Mouse (Mus musculus) hindbrain, embryonic 13.5 days (tissue): ENCODE measurements around the gene Rack1. TPM values are rescaled to one million over a fixed set of nuclear protein-coding genes. Genes with fewer than 3 reads are reported as not detected.
A peak's percentile ranks its signal among the peaks of the same experiment; 100 is the strongest.
"Not testable (repeated sequence)": the region's sequence is repeated elsewhere in the genome, so short reads cannot be mapped to it uniquely, and the experiment has no call there.

Experiments used
- ATAC-seq: fragments of 200-750 bp; cut with Nextera tagmentation; 2 replicates; pipeline ENCODE4 v1.8.0; 2017; ENCODE audit warnings: moderate TSS enrichment; ENCODE audit not compliant: low FRiP score
- H3K27ac ChIP-seq: fragments of 300-500 bp; sonication (generic); 2 replicates; pipeline ENCODE4 v1.5.1; 2015; ENCODE audit warnings: inconsistent platforms, mild to moderate bottlenecking, moderate library complexity
- H3K27me3 ChIP-seq: fragments of 300-500 bp; sonication (generic); 2 replicates; pipeline ENCODE4 v1.6.1; 2015; ENCODE audit warnings: mild to moderate bottlenecking, inconsistent platforms
- H3K36me3 ChIP-seq: fragments of 300-500 bp; sonication (generic); 2 replicates; pipeline ENCODE4 v1.6.1; 2015; ENCODE audit warnings: mild to moderate bottlenecking, inconsistent platforms
- H3K4me1 ChIP-seq: fragments of 300-500 bp; sonication (generic); replicated peaks from 2 replicates; pipeline ENCODE4 v1.6.1; 2015; ENCODE audit warnings: inconsistent platforms
- H3K4me2 ChIP-seq: fragments of 300-500 bp; sonication (generic); 2 replicates; pipeline ENCODE4 v1.6.1; 2015; ENCODE audit warnings: inconsistent platforms, mild to moderate bottlenecking, moderate library complexity
- H3K4me3 ChIP-seq: fragments of 300-500 bp; sonication (generic); 2 replicates; pipeline ENCODE4 v1.5.1; 2015; ENCODE audit warnings: mild to moderate bottlenecking, inconsistent platforms
- H3K9ac ChIP-seq: fragments of 300-500 bp; sonication (generic); 2 replicates; pipeline ENCODE4 v1.6.1; 2015; ENCODE audit warnings: mild to moderate bottlenecking, inconsistent platforms
- H3K9me3 ChIP-seq: fragments of 300-500 bp; sonication (generic); 2 replicates; pipeline ENCODE4 v1.6.1; 2016; ENCODE audit warnings: inconsistent platforms
- WGBS: fragments of 180-500 bp; shearing (Covaris S2); methylation state at CpG from one replicate; pipeline ENCODE4 v1.1.7; 2015; 5-methylcytosine and 5-hydroxymethylcytosine counted together
- polyA plus RNA-seq: library from polyadenylated mRNA; unstranded; fragments of >200 nt; fragmentation: Nextera tagmentation; extraction: Ambion mirVana; gene quantifications from 2 replicates; pipeline ENCODE4 v1.2.1, GENCODE M21; 2015

Rack1 gene
- polyA plus RNA-seq, 1 experiment from 2014 or later = 448 TPM

DNA sequence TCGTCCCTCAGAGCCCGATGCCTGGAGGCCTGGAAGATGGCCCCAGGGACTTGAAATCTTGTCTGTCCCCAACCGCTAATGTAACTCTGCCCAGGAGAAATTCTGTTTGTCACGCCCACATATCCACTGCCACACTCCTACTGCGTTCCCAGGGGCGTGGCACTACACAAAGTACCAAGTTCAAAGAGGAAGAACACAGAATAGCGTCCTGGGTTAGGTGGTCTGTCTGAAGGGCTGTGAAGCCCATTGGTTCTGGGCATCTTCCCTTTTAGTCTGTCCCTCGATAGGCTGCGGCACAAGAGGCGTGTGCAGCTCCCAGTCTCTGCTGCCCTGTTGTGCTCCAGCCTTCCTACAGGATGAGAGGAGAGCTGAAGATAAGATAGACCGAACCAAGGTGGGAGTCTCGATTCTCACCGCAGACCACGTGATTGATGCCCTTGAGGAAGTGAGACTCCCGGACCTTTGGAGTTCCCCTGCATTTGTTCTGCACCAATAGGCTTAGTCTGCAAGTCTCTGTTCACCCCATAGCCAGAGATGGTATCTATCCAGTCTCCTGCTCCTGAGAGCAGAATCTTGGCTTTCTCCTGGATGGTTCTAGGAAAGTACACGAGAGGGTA lies 38.2 kb downstream of the Rack1 start:
- 0 out of 2 replicates have a peak, but pooled peaks have one; percentile 7 for ATAC-seq
- Histone ChIP-seq H3K4me2 (peak overlapping the region; percentile 85), H3K27ac (0 out of 2 replicates have a peak overlapping the region, but pooled peaks have one; percentile 78), H3K27me3 (peaks cover 33% of the 10 kb centered on the region), H3K9me3 (no peaks in the 10 kb centered on the region), H3K4me3 (peak overlapping the region; percentile 86), H3K4me1 (peaks cover 12% of the 10 kb centered on the region; the same call in 1 of the 2 replicates), H3K9ac (peak overlapping the region; percentile 85), H3K36me3 (no peaks in the 10 kb centered on the region)
- 2% methylated on average over 16 of the region's 16 CpGs for WGBS

DNA sequence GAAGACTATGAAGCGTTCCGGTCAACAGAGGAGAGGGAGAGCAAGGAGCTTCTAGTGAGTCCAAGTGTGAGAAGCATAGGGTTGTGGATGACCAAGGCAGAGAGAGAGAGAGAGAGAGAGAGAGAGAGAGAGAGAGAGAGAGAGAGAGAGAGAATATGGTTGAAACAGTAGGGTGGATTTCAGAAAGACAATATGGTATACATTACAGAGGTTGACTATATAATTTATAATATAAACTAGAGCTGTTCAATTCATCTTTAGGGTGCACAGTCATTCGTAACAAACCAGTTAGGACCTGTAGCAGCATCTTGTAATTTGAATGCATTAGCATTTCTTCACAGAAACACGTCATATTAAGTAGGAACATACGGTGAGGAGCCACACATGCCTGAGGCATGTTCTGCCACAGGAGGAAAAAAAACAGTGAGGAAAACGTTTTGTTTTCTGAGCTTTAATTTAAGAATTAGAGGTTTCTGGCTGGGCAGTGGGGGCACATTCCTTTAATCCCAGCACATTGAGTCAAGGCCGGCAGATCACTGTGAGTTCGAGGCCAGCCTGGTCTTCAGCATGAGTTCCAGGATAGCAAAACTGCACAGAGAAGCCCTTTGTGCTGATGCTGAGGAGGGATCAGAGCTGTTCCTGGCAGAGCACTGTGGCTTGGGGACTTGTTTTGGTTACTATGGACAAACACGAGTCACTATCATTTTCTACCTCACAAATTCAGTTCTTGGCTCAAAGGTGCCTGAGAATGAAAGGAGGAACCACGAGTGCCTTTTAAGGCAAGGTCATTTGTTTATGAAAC lies 38.9 kb downstream of the Rack1 start:
- Histone ChIP-seq H3K36me3 (no peaks in the 10 kb centered on the region), H3K4me3 (peak overlapping the region; percentile 86), H3K4me2 (peak overlapping the region; percentile 85), H3K9me3 (no peaks in the 10 kb centered on the region), H3K4me1 (peaks cover 12% of the 10 kb centered on the region; the same call in 1 of the 2 replicates), H3K9ac (peak overlapping the region; percentile 85; the same call in 1 of the 2 replicates), H3K27me3 (peaks cover 33% of the 10 kb centered on the region), H3K27ac (no peak overlapping the region)
- WGBS = 74% methylated on average over 10 of the region's 10 CpGs
- no peak for ATAC-seq

DNA sequence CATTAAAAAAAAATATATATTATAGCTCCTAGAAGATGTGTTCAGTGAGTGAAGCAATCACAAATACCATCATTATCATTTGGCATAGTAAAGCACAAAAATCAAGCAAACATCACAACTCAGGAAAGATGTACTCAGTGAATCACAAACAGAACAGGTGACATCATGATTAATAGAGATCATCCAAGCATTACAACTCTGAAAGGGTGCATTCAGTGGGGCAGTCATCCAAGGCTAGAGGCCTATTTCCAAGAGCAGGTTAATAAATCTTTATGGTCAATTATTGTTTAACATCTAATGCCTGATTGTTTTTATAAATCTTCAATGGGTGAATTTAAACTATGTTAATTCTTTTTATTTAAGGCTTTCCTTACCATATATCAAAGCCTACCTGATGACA lies 40.7 kb downstream of the Rack1 start:
- Histone ChIP-seq H3K4me3 (no peak overlapping the region), H3K4me2 (no peak overlapping the region), H3K9me3 (no peaks in the 10 kb centered on the region), H3K4me1 (peaks cover 12% of the 10 kb centered on the region; the same call in 1 of the 2 replicates), H3K9ac (no peak overlapping the region), H3K27me3 (peaks cover 32% of the 10 kb centered on the region), H3K27ac (no peak overlapping the region), H3K36me3 (no peaks in the 10 kb centered on the region)
- no peak for ATAC-seq

DNA sequence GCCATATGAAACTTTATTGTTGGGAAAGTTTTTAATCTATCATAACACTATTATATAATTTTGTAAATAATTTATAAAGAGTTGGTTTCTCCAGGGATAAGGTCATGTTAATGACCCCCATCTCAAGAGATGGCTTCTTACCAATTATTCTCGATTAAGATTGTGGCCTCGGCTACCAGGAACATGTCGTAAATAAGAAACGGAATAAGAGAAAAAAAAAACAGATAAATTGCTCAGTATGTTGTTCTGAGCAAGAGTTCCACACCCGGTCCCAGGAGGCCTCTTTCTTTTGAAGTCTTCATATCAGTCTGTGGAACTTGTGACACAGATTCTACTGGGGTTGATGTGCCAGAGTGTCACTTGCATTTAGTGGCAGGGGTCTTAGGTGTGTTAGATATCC lies 41.1 kb downstream of the Rack1 start:
- 92% methylated on average over 5 of the region's 5 CpGs for WGBS
- ATAC-seq = no peak
- H3K27ac ChIP-seq = no peak overlapping the region
- H3K9me3 ChIP-seq = no peaks in the 10 kb centered on the region
- no peak overlapping the region for H3K4me2 ChIP-seq
- no peaks in the 10 kb centered on the region for H3K36me3 ChIP-seq
- peaks cover 12% of the 10 kb centered on the region; the same call in 1 of the 2 replicates for H3K4me1 ChIP-seq
- H3K9ac ChIP-seq = no peak overlapping the region
- peaks cover 29% of the 10 kb centered on the region for H3K27me3 ChIP-seq
- no peak overlapping the region for H3K4me3 ChIP-seq

DNA sequence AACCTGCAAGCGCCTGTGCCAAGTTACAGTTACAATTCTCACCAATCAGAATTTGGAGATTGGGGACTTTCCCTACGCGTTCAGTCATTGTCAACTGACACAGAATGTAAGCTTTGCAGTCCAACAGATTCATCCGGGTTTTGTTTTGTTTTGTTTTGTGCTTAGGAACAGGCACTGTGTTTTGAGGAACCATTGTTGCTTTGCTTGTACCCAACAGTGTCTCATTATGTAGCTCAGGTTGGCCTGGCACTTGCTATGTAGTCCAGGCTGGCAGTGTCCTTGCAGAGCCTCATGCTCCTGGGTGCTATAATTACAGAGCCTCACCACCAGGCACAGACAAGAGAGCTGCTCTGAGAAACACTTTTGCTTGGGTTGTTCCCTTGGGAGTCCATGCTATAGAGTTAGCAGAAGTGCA lies 42.3 kb downstream of the Rack1 start:
- H3K27me3 ChIP-seq = peaks cover 23% of the 10 kb centered on the region
- no peaks in the 10 kb centered on the region for H3K9me3 ChIP-seq
- WGBS = 86% methylated on average over 4 of the region's 4 CpGs
- no peak overlapping the region for H3K4me2 ChIP-seq
- peaks cover 8% of the 10 kb centered on the region; the same call in 1 of the 2 replicates for H3K4me1 ChIP-seq
- H3K4me3 ChIP-seq = no peak overlapping the region
- no peak for ATAC-seq
- H3K36me3 ChIP-seq = no peaks in the 10 kb centered on the region
- no peak overlapping the region for H3K27ac ChIP-seq
- H3K9ac ChIP-seq = no peak overlapping the region

DNA sequence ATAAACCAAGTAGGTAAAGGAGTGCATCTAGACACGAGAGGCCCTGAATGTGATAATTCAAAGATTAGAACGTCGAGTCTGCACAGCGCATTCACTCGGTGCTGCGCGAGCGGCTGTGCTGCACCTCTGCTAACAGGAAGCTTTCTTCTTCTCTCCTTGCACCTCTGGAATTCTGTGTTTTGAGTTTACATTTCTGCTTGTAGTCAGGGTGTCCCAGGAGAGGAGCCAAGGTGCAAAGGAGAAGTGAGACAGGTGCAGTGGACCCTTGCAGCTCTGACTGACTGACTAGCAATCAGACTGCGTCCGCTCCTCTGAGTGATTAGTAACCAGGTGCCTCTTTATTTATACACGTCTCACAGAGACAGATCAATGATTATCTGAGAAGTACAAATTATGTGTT lies 43.1 kb downstream of the Rack1 start:
- no peak overlapping the region for H3K4me2 ChIP-seq
- H3K27ac ChIP-seq = no peak overlapping the region
- H3K4me1 ChIP-seq = peaks cover 6% of the 10 kb centered on the region; the same call in 1 of the 2 replicates
- ATAC-seq = no peak
- no peak overlapping the region for H3K4me3 ChIP-seq
- WGBS = 85% methylated on average over 11 of the region's 11 CpGs
- no peaks in the 10 kb centered on the region for H3K9me3 ChIP-seq
- peaks cover 23% of the 10 kb centered on the region for H3K27me3 ChIP-seq
- no peak overlapping the region for H3K9ac ChIP-seq
- H3K36me3 ChIP-seq = no peaks in the 10 kb centered on the region

DNA sequence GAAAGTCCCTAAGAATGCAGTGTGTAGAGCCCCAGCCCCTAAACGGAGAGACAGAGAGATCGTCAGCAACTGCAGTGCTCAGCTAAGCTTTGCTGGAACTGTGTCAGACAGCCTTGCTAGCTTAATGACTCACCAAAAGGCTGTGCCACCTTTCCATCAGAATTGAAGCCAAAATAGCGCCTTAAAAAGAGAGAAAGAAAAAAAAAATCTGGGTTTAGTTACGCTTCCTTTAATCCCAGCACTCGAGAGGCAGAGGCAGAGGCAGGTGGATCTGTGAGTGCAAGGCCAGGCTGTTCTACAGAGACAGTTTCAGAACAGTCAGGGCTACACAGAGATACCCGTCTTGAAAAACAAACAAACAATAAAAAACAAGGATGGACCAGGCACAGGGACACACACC lies 44.2 kb downstream of the Rack1 start:
- no peaks in the 10 kb centered on the region for H3K9me3 ChIP-seq
- 71% methylated on average over 6 of the region's 6 CpGs for WGBS
- H3K4me3 ChIP-seq = no peak overlapping the region
- no peaks in the 10 kb centered on the region for H3K36me3 ChIP-seq
- no peak overlapping the region for H3K4me2 ChIP-seq
- peaks cover 28% of the 10 kb centered on the region for H3K27me3 ChIP-seq
- no peak overlapping the region for H3K9ac ChIP-seq
- H3K27ac ChIP-seq = no peak overlapping the region
- no peak for ATAC-seq
- H3K4me1 ChIP-seq = no peaks in the 10 kb centered on the region

DNA sequence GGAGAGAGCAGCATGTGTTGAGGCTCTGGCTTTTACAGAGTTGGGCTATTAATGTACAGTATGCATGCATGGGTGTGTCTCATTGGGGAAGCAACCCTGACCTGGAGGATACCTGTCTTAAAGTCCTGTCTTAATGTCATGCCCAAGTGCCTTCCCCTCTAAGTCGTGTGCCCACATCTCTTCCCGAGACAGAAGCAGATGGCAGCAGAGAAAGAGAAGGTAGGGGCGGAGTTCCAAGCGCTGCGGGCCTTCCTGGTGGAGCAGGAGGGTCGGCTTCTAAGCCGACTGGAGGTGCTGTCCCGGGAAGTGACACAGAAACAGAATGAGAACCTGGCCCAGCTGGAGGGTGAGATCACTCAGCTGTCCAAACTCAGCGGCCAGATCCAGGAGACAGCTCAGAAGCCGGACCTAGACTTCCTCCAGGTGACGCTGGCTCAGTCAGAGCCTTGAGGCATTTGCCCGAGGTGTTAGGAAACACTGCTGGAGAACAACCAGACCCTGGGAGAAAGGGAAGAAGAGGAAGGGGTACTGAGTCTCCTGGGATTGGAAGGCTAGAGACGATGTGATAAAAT lies 45.2 kb downstream of the Rack1 start:
- ATAC-seq = no peak
- Histone ChIP-seq H3K4me3 (no peak overlapping the region), H3K36me3 (no peaks in the 10 kb centered on the region), H3K27ac (no peak overlapping the region), H3K9me3 (no peaks in the 10 kb centered on the region), H3K4me2 (no peak overlapping the region), H3K4me1 (no peaks in the 10 kb centered on the region), H3K27me3 (peaks cover 28% of the 10 kb centered on the region), H3K9ac (no peak overlapping the region)
- 45% methylated on average over 13 of the region's 13 CpGs for WGBS

DNA sequence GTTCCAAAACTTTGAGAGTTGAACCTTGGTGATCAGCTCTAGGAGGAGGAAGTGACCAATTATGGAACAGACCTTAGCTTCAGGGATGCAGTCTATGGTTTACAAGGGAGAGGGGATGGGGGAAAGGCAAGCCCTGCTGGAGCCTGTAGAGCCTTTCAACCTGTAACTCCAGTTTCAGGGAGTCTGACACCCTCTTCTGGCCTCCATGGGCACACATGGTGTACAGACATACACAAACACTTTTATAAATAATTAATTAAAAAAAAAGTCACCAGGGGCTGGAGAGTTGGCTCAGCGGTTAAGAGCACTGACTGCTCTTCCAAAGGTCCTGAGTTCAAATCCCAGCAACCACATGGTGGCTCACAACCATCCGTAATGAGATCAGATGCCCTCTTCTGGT lies 46.2 kb downstream of the Rack1 start:
- 69% methylated on average over 2 of the region's 2 CpGs for WGBS
- not testable (repeated sequence) for ATAC-seq, H3K4me1 ChIP-seq

DNA sequence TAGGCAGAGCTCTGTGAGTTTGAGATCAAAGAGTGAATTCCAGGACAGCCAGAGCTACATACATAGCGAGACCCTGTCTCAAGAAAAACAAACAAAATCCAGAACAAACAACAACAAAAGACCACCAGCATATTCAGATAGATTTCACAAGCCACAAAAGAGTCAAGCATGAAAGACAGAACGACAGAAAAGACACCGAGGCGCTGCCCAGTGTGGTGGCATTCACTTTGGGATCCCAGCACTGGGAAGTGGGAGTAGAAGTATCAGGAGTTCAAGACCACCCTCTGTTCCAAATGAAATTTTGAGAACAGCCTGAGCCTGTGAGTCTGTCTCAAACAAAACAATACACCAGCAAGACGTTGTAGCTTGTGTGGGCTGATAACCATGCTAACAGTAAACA lies 46.7 kb downstream of the Rack1 start:
- no peaks in the 10 kb centered on the region for H3K36me3 ChIP-seq
- no peak for ATAC-seq
- 65% methylated on average over 5 of the region's 5 CpGs for WGBS
- H3K9me3 ChIP-seq = no peaks in the 10 kb centered on the region
- no peak overlapping the region for H3K4me2 ChIP-seq
- peaks cover 26% of the 10 kb centered on the region for H3K27me3 ChIP-seq
- H3K4me3 ChIP-seq = no peak overlapping the region
- no peak overlapping the region for H3K9ac ChIP-seq
- H3K4me1 ChIP-seq = no peaks in the 10 kb centered on the region
- H3K27ac ChIP-seq = no peak overlapping the region

More for the DNA sequence above, 46.2 kb downstream of the Rack1 start:
- H3K9me3 ChIP-seq, H3K9ac ChIP-seq, H3K4me2 ChIP-seq, H3K27ac ChIP-seq, H3K4me3 ChIP-seq, H3K36me3 ChIP-seq: not testable (repeated sequence)
- H3K27me3 ChIP-seq = peaks cover 26% of the 10 kb centered on the region

DNA sequence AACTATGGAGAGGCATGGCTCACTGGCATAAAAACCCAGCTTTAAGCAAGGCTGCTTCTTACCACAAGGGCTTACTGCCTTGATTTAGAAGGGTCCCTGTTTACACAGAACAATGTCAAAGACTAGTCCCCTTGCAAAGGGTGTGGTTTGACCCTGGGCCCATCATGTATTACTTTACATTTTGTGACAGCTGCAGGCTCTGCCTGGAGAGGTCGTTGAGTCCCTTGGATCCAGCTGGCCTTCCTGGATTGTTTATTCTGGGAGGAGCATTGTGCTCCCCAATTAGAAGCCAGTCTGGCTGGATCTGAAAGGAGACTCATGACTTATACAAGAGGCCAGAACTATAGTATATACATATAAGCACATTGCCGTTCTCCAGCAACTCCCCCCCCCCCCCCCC lies 50.1 kb downstream of the Rack1 start:
- Histone ChIP-seq H3K4me2 (no peak overlapping the region), H3K4me3 (no peak overlapping the region), H3K27ac (no peak overlapping the region), H3K36me3 (no peaks in the 10 kb centered on the region), H3K9me3 (no peaks in the 10 kb centered on the region), H3K27me3 (peaks cover 25% of the 10 kb centered on the region), H3K4me1 (peaks cover 20% of the 10 kb centered on the region), H3K9ac (no peak overlapping the region)
- WGBS = 66% methylated on average over 2 of the region's 2 CpGs
- ATAC-seq = no peak

DNA sequence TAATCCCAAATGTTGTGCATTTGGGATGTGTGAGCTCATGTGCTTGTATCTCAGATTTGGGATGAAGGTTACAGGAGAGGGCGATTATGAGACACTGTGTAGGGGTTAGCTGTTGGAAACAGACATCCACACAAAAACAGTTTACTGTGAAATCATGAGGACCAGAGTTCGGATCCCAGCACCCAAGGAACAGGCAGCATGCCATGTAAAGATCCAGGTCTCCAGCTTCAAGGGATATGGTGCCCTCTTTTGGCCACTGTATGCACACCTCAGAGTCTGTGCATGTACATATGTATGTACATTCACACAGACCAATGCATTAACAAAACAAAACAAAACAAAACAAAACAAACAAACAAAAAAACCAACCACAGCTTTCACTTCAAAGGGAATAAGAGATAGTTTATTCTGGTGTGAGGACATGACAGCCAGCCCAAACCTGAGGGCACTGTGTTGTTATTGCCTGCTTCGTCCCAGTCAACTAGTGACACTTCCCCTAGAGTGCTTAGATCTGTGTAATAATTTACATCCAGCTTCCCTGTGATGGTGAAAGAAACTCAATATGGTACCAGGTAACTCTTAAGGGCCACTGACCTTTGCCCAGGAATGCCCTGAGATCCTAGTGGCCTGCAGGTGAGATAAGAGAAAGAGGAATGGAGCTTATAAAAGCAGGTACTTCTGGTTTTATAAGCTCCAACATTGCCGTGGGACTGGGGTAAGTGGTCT lies 51.3 kb downstream of the Rack1 start:
- H3K4me1 ChIP-seq = peaks cover 23% of the 10 kb centered on the region
- no peak for ATAC-seq
- H3K9ac ChIP-seq = no peak overlapping the region
- H3K4me3 ChIP-seq = no peak overlapping the region
- no peaks in the 10 kb centered on the region for H3K9me3 ChIP-seq
- no peak overlapping the region for H3K4me2 ChIP-seq
- no peaks in the 10 kb centered on the region for H3K36me3 ChIP-seq
- 85% methylated on average over 4 of the region's 4 CpGs for WGBS
- H3K27me3 ChIP-seq = peaks cover 21% of the 10 kb centered on the region
- H3K27ac ChIP-seq = no peak overlapping the region
